Mouse (Mus musculus) frontal cortex, adult 2 months (tissue): ENCODE data around the gene Stk11. TPM values are rescaled to one million over a fixed set of nuclear protein-coding genes. Genes with fewer than 3 reads are reported as not detected.
A peak's percentile ranks its signal among the peaks of the same experiment; 100 is the strongest.

Experiments
- DNase-seq, 2 experiments: peaks; one replicate each; pipeline ENCODE4 v3.0.0; 2022; ENCODE audit warnings: low spot score in 1 of 2; ENCODE audit errors: extremely low spot score in 1 of 2
- polyA plus RNA-seq: library from polyadenylated mRNA; depleted of rRNA; stranded (reverse); fragments of >200 nt; gene quantifications from 2 replicates; pipeline ENCODE4 v1.2.3, GENCODE M21; 2012

Stk11 gene
- polyA plus RNA-seq, 1 experiment, result 93.8 TPM

DNA sequence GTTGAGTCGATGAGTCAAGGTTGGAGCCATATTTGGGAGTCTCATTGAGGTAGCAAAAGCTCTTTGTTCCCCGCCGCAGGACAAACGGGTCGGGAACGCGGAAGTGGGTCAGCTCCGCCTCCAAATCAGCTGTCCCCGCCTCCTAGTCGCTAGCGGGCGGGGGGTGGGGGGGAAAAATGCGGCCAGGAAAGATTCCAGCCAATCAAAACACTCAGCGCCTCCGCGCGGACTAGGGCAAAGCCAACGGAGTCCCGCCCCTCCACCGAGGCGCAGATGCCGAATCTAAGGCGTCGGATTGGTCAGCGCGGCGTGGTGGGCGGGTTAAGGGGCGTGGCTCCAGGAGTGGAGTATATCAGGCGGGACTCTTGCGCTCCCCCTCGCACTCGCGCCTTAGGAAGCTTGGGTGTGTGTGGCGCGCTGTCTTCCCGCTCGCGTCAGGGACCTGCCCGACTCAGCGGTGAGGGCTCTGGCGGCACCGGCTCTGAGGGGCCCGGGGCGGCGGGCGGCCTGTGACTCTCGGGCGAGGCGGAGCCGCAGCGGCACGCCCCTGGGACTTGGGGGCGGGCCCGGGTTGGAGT lies 51.9 kb downstream of the Stk11 start:
- DNase-seq, result peak; percentile 93 to 99

DNA sequence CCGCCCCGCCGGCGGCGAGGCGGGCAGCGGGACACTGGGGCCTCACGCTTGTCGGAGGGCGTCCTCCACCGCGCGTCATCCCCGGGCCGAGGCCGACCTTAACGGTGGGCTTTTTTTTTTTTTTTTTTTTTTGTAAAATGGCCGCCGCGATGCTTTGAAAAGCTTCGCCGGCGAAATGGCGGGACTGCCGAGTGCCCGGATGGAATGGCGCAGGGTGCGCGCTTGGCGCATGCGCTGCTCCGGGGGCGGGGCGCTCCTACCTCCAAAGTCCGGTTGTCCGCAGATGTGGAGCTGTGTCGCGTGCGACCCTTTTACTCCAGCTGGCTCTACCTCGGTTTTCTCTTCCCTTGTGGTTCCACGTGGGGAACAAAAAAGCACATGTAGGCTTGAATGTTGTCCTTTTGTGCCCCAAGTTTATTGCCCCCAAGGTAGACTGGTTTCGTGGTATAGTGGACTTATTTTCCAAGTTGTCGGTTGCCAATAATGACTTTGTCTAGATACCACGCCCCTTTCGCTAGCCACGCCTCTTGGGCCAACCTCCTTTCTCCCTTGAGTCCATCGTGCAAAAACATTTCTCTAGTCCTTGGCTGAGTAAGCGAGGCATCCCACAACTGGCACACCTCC lies 52.5 kb downstream of the Stk11 start:
- DNase-seq, result peak; percentile 86 to 95

DNA sequence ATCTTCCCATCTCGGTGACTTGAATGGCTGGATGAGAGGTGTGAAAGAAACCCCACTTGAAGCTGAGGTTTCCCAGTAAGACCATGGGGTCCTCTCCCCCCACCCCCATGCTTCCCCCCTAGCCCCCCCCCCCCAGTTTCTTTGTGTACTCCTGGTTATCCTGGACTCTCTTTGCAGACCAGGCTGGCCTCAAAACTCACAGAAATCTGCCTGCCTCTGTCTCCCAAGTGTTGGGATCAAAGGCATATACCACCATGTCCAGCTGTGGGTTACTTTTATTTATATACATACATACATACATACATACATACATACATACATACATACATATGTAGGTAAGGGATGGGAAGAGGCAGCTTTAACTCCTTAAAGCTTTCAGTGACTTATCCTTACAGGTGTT lies 53.5 kb downstream of the Stk11 start:
- no peak for DNase-seq

DNA sequence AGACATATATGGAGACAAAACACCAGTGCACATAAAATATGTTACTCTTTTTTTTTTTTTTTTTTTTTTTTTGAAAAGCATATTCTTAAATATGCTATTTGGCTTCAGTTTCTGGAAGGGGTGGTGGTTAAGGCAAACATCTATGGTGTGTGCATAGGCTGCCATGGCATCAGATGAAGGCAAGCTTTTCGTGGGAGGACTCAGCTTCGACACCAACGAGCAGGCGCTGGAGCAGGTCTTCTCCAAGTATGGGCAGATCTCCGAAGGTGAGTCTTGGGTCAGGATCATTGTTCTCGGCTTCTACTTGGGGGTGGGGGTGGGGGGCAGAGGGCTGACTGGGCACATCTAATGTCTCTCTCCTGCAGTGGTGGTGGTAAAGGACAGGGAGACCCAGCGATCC lies 54.0 kb downstream of the Stk11 start:
- no peak for DNase-seq

DNA sequence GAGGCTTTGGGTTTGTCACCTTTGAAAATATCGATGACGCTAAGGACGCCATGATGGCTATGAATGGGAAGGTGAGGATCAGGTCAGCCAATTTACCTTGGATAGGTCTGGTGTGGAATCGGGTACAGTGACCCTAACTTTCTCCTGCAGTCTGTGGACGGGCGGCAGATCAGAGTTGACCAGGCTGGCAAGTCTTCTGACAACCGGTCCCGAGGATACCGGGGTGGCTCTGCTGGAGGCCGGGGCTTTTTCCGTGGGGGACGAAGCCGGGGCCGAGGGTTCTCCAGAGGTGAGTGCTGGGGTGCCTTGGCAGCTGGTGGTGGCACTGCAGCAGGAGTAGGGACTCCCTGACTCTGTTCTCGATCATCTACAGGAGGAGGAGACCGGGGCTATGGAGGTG lies 54.4 kb downstream of the Stk11 start:
- DNase-seq, result no peak

DNA sequence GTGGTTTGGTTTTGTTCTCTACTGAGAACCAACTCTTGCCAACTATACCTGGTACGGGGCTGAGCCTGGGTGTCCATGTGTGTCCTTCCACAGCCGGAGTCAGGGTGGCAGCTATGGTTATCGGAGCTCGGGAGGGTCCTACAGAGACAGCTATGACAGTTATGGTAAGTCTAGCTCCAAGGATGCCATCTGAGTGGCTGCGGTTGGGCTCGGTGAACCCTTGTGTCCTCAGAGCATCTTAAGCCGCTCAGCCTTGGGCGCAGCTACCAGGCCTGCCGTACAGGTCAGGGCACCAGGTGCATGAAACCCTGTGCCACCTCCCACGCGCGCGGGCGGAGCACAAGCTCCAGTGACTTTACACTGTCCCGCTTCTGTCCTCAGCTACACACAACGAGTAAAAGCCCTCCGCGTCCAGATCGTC lies 55.0 kb downstream of the Stk11 start:
- DNase-seq, result no peak

DNA sequence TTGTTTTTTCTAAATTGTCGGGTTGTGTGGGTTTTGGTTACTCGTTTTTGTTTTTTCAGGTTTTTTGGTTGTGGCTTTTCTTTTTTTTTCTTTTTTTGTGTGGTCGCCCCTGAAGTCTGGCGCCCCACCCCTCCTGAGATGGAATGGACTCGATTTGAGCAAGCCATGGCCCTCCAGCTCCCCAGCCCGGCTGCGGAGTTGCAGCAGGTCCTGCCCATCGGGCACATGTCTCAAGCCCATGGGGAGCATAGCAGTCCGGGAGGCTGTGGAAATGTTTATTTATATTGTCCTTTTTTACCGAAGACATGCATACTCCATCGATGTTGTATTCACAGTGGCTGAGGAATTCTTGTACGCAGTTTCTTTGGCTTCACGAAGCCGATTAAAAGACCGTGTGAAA lies 55.6 kb downstream of the Stk11 start:
- no peak for DNase-seq

DNA sequence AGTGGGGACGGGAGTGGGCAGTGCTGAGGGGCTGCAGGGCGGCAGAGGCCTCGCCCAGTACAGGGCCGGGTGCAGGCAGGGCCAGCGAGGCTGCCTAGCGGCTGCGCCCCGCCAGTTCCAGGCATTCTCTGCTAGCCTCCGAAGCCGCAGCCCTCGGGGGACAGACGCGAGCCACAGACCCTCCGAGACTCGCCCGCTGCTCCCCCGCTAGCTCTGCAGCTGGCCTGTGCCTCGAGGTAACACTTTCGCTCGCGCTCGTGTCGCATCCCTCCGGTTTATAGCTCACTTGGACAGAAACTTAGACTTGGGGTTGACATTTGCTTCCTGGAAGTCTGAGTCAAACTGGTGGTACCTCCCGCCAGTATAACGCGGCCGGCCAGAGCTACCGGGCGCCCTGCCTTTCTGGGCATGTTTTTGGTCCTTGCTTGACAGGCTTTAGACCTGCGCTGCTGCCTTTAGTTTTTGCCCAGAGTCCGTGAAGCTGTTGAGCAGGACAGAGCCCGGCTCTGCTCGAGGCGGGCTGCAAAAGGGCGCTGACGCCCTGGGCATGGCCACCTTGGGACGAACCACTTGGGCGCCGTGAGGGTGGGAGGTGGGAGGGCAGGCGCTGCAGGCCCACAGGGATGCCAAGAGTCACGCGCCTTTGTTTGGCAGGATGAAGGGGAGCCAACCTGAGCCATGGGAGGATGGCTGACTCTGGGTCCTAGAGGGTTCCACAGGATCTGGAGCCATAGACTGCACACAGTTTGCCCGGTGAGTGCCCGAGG lies 56.3 kb downstream of the Stk11 start:
- no peak for DNase-seq

DNA sequence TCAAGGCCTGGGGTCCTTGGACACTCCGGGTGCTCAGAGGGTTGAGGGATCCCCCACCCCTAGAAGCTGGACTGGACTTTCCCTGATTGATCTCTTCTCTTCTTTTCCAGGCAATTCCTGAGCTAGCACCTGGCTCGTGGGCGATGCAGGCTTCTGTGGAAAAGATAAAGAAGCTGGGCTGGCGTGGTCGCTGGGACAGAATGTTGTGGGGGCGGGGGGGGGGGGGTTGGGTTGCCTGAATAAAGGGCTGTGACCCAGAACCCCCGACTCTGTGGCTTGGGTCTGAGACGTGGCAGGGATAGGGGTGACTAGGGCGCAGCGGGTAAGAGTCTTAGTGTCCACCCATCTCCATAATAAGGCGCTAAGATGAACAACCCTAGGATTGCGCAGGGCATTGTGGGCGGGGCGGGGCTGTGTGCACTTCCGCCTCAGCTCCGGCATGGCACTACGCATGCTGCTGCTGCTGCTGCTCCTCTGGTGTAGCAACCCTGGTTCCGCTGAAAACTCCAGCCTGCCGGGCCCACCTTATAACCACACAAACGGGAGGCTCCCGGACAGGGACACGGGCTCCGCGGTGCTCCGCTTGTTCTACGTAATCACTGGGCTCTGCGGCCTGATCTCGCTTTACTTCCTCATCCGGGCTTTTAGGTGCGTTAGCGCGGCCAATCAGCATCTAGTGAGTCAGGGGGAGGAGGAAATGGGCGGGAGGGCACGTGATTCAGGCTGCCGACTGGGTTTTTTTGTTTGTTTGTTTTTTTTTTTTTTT lies 57.1 kb downstream of the Stk11 start, which contains the start of gene 1600002K03Rik:
TSS of gene 1600002K03Rik (plus strand) at position 418 of the 766 bp plus-strand sequence.
- peak; percentile 84 to 89 for DNase-seq

DNA sequence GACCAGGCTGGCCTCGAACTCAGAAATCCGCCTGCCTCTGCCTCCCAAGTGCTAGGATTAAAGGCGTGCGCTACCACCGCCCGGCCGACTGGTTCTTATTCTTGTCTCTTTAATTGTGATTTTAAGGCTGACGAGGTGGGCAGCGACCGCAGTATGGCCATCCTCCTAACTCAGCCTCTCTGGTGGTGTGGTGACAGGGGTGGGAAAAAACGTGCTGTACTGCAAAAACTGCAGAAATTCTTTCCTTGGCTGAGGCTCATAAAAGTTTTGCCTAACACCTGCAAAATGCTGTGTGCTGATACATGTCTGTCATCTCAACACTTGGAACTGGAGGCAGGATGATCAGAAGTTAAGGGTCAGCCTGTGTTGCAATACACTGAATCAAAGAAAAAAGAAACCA lies 57.8 kb downstream of the Stk11 start:
- no peak for DNase-seq

DNA sequence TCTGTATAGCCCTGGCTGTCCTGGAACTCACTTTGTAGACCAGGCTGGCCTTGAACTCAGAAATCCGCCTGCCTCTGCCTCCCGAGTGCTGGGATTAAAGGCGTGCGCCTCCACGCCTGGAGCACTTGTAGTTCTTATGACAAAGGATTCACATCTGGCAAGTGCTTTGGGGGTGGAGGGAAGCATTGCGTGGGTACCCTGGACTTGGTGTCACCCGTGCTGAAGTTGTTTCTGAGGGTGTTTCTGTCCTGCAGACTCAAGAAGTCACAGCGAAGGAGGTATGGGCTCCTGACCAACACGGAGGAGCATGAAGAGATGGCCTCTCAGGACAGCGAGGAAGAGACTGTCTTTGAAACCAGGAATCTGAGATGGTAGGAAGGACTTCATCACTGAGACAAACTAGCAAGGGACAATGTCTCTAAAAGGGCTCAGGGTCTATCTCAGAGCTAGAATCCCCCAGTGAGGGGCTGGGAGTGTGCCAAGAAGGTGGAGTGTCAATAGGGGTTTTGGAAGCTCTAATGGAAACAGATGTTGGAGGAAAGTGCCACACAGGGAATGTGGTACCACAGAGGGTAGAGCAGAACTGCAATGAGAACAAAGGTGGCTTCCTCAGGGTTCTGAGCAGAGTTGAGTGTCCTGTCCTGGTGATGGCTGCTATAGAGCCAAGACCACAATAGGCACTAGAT lies 58.5 kb downstream of the Stk11 start:
- DNase-seq, result no peak

DNA sequence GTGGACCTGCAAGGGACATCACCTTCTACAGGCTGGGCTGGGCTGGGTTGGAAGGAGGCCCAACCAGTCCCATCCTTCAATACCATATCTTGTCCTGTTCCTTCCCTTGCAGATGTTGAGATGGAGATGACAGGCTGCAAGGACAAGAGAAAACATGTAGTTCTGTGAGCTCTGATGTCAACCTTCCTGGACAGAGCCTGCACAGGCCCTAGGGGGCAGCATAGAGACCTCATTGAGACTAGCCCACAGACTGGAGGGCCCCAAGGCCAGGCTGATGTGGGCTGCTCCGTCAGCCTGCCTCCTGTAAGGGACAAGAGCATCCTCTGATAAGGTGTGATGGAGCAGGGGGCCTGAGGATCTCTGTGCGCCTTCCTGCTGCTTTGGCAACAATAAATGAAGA lies 59.1 kb downstream of the Stk11 start:
- DNase-seq, result no peak

DNA sequence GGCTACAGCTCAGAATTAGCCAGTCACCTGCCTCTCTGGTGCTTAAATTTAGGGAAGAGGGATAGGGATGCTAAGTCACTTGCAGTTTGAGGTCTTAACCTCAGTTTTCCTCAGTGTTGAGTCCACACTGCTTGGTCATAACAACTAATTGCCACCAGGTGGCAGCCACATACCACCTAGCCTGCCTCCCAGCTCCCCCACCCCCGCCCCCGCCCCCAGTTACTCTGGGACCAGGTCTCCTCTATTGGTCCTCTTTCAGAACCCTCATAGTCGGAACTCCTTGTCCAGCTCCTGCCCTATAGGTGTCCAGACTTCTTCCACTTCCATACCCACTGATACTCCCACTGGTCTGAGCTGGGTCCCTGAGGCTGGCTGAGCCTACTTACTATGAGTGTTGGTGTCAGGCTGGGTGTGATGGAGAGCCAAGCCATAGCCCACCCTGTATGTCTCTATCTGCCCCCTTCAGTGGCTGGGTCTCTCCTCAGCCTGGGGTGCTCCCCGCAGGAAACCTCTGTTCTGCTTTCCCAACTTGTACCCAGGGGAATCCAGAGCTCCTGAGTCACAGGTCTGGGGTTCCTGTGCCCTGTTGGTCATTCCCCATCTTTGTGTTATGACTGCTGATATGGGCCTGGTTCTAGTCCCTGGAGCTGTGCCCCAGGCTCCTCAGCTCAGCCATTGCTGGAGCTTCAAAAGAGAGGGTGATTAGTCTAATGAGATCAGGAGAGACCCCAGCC lies 60.1 kb downstream of the Stk11 start:
- DNase-seq, result peak in 1 of 2 experiments; percentile 71

DNA sequence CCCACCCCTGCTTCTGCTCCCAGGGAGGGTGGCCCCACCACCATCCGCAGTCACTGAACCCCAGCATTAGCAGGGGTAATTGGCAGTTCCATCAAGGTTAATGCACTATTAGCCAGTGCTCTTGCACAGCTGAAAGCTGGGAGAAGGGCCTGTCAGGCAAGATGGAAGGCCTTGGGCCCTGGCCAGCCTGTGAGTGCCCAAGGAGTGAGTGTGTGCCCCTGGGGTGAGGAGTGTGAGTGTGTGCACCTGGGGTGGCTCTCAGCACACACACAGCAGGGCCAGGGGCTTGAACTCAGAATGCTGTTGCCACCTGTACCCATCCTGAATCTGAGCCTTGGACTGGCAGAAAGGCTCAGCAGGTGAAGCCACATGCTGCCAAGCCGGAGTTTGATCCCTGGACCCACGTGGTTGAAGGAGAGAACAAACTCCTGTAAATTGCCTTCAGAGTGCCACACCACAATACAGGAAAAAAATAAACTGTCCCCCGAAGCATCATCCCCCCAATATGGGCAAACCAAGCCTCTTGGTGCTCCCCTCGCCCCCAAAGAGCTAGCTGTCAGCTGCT lies 60.7 kb downstream of the Stk11 start:
- no peak for DNase-seq

DNA sequence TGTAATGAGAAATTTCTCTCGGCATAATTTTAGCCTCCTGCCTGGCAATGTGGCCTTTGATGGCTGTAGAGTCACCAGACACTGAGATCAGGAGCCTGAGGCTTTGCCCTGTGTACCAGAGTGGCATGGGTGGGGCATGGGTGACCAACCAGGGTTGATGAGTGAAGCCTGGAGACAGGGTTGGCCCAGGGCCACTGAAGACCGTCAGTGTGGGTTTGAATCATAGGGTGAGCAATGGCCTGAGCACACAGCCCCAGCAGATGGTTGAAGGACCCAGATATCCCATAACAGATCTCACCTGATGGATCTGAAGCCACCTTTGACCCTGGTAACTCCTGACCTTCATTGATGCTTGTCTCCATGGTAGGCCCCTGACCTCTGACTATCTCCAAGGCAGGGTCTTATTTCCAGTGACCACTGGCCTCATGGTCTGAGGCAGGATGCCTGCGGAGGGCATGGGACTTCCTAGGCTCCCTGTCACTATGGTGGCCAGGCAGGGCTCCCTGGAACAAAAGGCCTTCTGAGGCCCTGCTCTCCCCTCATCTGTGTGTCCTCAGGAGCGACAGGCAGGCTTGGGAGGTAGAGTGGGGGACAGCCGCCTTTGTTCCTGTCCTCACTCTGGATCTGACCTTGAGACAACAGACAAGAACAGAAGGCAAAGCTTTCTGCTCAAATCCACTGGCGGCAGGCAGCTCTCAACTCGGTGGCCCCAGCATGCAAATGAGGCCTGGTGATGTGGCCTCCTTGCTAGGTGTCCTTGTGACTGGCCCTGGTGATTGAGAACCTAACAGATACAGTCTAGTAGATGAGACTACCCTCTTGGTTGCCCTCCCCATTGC lies 62.1 kb downstream of the Stk11 start:
- no peak for DNase-seq

DNA sequence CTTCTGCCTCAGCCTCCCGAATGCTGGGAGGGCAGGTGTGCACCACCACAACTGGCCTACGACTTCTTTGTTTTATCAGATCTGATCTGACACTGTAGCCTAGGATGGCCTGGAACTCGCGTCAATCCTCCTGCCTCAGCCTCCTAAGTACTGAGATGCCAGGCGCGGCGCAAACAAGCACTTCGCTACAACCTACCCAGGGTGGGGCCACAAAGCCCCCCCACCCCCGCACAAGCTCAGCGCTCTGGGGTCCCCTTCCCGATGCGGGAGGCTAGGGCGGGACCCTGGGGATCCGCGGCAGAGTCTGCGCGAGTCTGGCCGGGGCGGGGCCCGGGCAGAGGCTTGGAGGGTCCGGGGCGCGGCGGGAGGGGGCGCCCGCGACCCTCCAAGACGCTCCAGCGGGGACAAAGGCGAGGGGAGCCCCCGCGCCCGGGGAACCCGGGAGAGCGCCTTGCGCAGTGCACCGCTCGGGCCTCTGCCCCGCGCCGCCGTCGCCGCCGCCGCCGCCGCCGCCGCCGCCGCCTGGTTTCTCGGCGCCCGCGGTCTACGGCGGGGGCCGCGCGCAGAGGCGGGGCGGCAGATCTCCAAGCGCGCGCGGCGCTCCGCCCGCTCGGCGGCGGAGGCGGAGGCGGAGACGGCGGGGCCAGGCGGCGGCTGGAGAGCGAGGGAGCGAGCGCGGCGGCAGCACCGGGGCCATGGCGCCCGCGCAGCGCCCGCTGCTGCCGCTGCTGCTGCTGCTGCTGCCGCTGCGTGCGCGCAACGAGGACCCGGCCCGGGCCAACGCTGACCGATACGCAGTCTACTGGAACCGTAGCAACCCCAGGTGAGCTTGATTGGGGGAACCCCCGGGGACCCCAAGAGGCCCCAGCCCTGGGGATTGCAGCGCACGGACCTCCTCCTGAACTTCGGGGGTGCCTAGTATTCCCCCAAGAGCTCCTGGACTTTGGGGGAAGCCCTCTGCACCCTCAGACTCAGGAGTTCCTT lies 63.8 kb downstream of the Stk11 start, which contains the start of gene Efna2:
TSS of gene Efna2 (plus strand) at position 415 of the 984 bp plus-strand sequence.
- DNase-seq, result no peak
